Mouse (Mus musculus) monocyte, adult 5-6 weeks (primary cell): Measurements from ENCODE around the gene Eri2. TPM values are rescaled to one million over a fixed set of nuclear protein-coding genes. Genes with fewer than 3 reads are reported as not detected.
"Not testable (repeated sequence)": the region's sequence is repeated elsewhere in the genome, so short reads cannot be mapped to it uniquely, and the experiment has no call there.

Experiments
- ATAC-seq: fragments of 153-309, 156-312 bp; replicated peaks from 2 replicates; pipeline ENCODE4 v1.8.0; 2017; ENCODE audit warnings: mild to moderate bottlenecking; ENCODE audit not compliant: low TSS enrichment, insufficient number of reproducible peaks, severe bottlenecking, poor library complexity, low FRiP score
- total RNA-seq: library from RNA; stranded (forward); fragments of 200-1000, 200-491, 200-594 nt; gene quantifications from 3 replicates; pipeline ENCODE4 v1.2.3, GENCODE M21; 2017

Gene Eri2
- total RNA-seq, 1 experiment from 2014 or later, result 2.9 TPM

GRCm38 (mm10) chr7:119748761-119749160 lies 45.1 kb downstream of the Eri2 start:
- ATAC-seq, result no peak

GRCm38 (mm10) chr7:119745869-119746268 lies 48.0 kb downstream of the Eri2 start:
- ATAC-seq, result no peak

GRCm38 (mm10) chr7:119744321-119744720 lies 49.5 kb downstream of the Eri2 start:
- ATAC-seq, result no peak

- ATAC-seq, result not testable (repeated sequence)
Observed at GRCm38 (mm10) chr7:119739798-119740468, 53.9 kb downstream of the Eri2 start.

- ATAC-seq, result no peak
Observed at GRCm38 (mm10) chr7:119738877-119739276, 55.0 kb downstream of the Eri2 start.

GRCm38 (mm10) chr7:119731262-119731661 lies 62.6 kb downstream of the Eri2 start:
- ATAC-seq, result not testable (repeated sequence)

GRCm38 (mm10) chr7:119727621-119728020 lies 66.2 kb downstream of the Eri2 start:
- ATAC-seq, result no peak

GRCm38 (mm10) chr7:119720947-119721310 lies 72.9 kb downstream of the Eri2 start:
- no peak for ATAC-seq

GRCm38 (mm10) chr7:119720253-119720946 lies 73.5 kb downstream of the Eri2 start, which contains the start of gene Thumpd1:
Thumpd1 (minus strand) TSS chr7:119720798.
- peak; percentile 91 for ATAC-seq

Other genes with a start within 250 kb of the Eri2 start
- gene Acsm2, start 239.7 kb downstream of the Eri2 start, total RNA-seq, result not detected in 3 replicates
- not detected in 3 replicates for gene Acsm1, start 187.0 kb downstream of the Eri2 start, total RNA-seq
- gene Acsm4, start 104.0 kb downstream of the Eri2 start, total RNA-seq, result not detected in 3 replicates
- gene Thumpd1, start 73.3 kb downstream of the Eri2 start, total RNA-seq, result 56.5 to 59.0 TPM (median 58.3 TPM) in 3 replicates
- 1.6 TPM in 1 of 3 replicates, not detected in the others for gene Acsm3, start 33.1 kb downstream of the Eri2 start, total RNA-seq
- gene Rexo5, start 52 bp downstream of the Eri2 start, total RNA-seq, result 9.6 to 61.3 TPM (median 56.9 TPM) in 3 replicates
- gene Lyrm1, start 101.8 kb upstream of the Eri2 start, total RNA-seq, result 4.4 to 8.8 TPM (median 8.6 TPM) in 3 replicates
- 7.1 to 13.6 TPM (median 11.6 TPM) in 3 replicates for gene Dcun1d3, start 102.2 kb upstream of the Eri2 start, total RNA-seq